Comparison of ENCODE assay signal across 26 mouse cellular contexts in genomic region chr19:37029771-37030170, GRCm38 (mm10).
A peak's percentile ranks its signal among the peaks of the same experiment; 100 is the strongest.
DNase-seq lines count a peak whose midpoint lies in the region; ATAC-seq and TF ChIP-seq lines count a peak whose summit lies in the region.
"Had no signal": no experiment of that assay in that cellular context is flagged by ENCODE, and none has a peak within 500 bp of the region (broad histone marks: within the 10 kb centered on the region; RNA-seq: fewer than 3 reads in every experiment).

No protein-coding gene starts in this region.

- no peak overlapping the region for H3K4me3 ChIP-seq in heart, embryonic 16.5 days (ENCODE audit: low read length)
- H3K4me3 ChIP-seq in midbrain, postnatal 0 days (ENCODE audit: low read depth, low read length) = no peak overlapping the region
- no peak overlapping the region for H3K4me3 ChIP-seq in midbrain, embryonic 11.5 days (ENCODE audit: low read depth, low read length)
- no peak overlapping the region for H3K4me3 ChIP-seq in forebrain, embryonic 16.5 days (replicated peaks; ENCODE audit: low read length)
- no peak overlapping the region for H3K4me3 ChIP-seq in embryonic facial prominence, embryonic 10.5 days
- H3K4me3 ChIP-seq: forebrain, embryonic 10.5 days; forebrain, embryonic 13.5 days; gastrocnemius, adult 2 months; heart, embryonic 12.5 days; hindbrain, embryonic 10.5 days; hindbrain, embryonic 13.5 days had no signal

- H3K36me3 ChIP-seq in heart, embryonic 16.5 days (ENCODE audit: control insufficient read depth, insufficient read depth) = no peaks in the 10 kb centered on the region
- H3K36me3 ChIP-seq in midbrain, postnatal 0 days (ENCODE audit: insufficient read depth, low read length) = peaks cover 4% of the 10 kb centered on the region
- H3K36me3 ChIP-seq in midbrain, embryonic 11.5 days (ENCODE audit: control insufficient read depth, insufficient read depth, low read length) = no peaks in the 10 kb centered on the region
- H3K36me3 ChIP-seq in forebrain, embryonic 16.5 days (ENCODE audit: control insufficient read depth, insufficient read depth) = no peaks in the 10 kb centered on the region
- no peaks in the 10 kb centered on the region for H3K36me3 ChIP-seq in embryonic facial prominence, embryonic 10.5 days (replicated peaks)
- H3K36me3 ChIP-seq: forebrain, embryonic 10.5 days; hindbrain, embryonic 10.5 days had no signal

- WGBS in heart, embryonic 16.5 days = 56% methylated on average over 6 of the region's 6 CpGs
- 65% methylated on average over 6 of the region's 6 CpGs for WGBS in midbrain, postnatal 0 days
- WGBS in midbrain, embryonic 11.5 days = 89% methylated on average over 6 of the region's 6 CpGs
- WGBS in forebrain, embryonic 16.5 days = 47% methylated on average over 6 of the region's 6 CpGs
- 87% methylated on average over 6 of the region's 6 CpGs for WGBS in embryonic facial prominence, embryonic 10.5 days

- ATAC-seq in heart, embryonic 16.5 days (replicated peaks; ENCODE audit: extremely low read depth, insufficient read depth, low FRiP score) = no peak
- no peak for ATAC-seq in midbrain, postnatal 0 days (ENCODE audit: low FRiP score)
- ATAC-seq in midbrain, embryonic 11.5 days (ENCODE audit: low FRiP score) = no peak
- no peak for ATAC-seq in forebrain, embryonic 16.5 days
- ATAC-seq: CD4-positive, CD25-positive, alpha-beta regulatory T cell, adult 4 months; forebrain, embryonic 13.5 days; forebrain, postnatal 0 days; intestine, postnatal 0 days; Patski had no signal

- no peak overlapping the region for H3K4me2 ChIP-seq in heart, embryonic 16.5 days (ENCODE audit: low read depth, low read length)
- no peak overlapping the region for H3K4me2 ChIP-seq in midbrain, postnatal 0 days (ENCODE audit: low read depth, low read length, poor library complexity, severe bottlenecking)
- no peak overlapping the region for H3K4me2 ChIP-seq in midbrain, embryonic 11.5 days
- H3K4me2 ChIP-seq in forebrain, embryonic 16.5 days (ENCODE audit: low read length) = no peak overlapping the region
- H3K4me2 ChIP-seq: forebrain, embryonic 13.5 days; heart, embryonic 12.5 days; hindbrain, embryonic 13.5 days had no signal

- H3K4me1 ChIP-seq in heart, embryonic 16.5 days (ENCODE audit: control insufficient read depth, insufficient read depth, low read length) = peaks cover 32% of the 10 kb centered on the region
- H3K4me1 ChIP-seq in midbrain, postnatal 0 days (ENCODE audit: insufficient read depth, low read length) = no peaks in the 10 kb centered on the region
- H3K4me1 ChIP-seq in midbrain, embryonic 11.5 days (ENCODE audit: control insufficient read depth, insufficient read depth, low read length) = no peaks in the 10 kb centered on the region
- H3K4me1 ChIP-seq in forebrain, embryonic 16.5 days (replicated peaks; ENCODE audit: control insufficient read depth, insufficient read depth, low read length) = 0 out of 2 replicates have a peak, but pooled peaks cover 2% of the 10 kb centered on the region
- peaks cover 9% of the 10 kb centered on the region; the same call in 1 of the 2 replicates for H3K4me1 ChIP-seq in embryonic facial prominence, embryonic 10.5 days
- H3K4me1 ChIP-seq: forebrain, embryonic 13.5 days; hindbrain, embryonic 13.5 days had no signal

- H3K27ac ChIP-seq in heart, embryonic 16.5 days (ENCODE audit: low read length) = 0 out of 2 replicates have a peak overlapping the region, but pooled peaks have one; percentile 6
- no peak overlapping the region for H3K27ac ChIP-seq in midbrain, postnatal 0 days (ENCODE audit: low read depth, low read length)
- H3K27ac ChIP-seq in midbrain, embryonic 11.5 days (ENCODE audit: low read depth, low read length) = no peak overlapping the region
- no peak overlapping the region for H3K27ac ChIP-seq in forebrain, embryonic 16.5 days (ENCODE audit: low read length)
- no peak overlapping the region for H3K27ac ChIP-seq in embryonic facial prominence, embryonic 10.5 days (replicated peaks)
- H3K27ac ChIP-seq: forebrain, embryonic 10.5 days; forebrain, embryonic 13.5 days; gastrocnemius, adult 2 months; hindbrain, embryonic 10.5 days; hindbrain, embryonic 13.5 days had no signal

- no peak overlapping the region for H3K9ac ChIP-seq in heart, embryonic 16.5 days (ENCODE audit: low read length)
- no peak overlapping the region for H3K9ac ChIP-seq in midbrain, postnatal 0 days (replicated peaks; ENCODE audit: low read length, poor library complexity, severe bottlenecking)
- H3K9ac ChIP-seq in midbrain, embryonic 11.5 days (ENCODE audit: low read length) = no peak overlapping the region
- H3K9ac ChIP-seq in forebrain, embryonic 16.5 days (replicated peaks; ENCODE audit: low read depth, low read length) = no peak overlapping the region
- H3K9ac ChIP-seq: forebrain, embryonic 13.5 days; forebrain, postnatal 0 days; heart, embryonic 12.5 days; hindbrain, embryonic 13.5 days had no signal

- TF ChIP-seq CTCF in midbrain, postnatal 0 days (IDR thresholded peaks at IDR 0.05) = no peak
- TF ChIP-seq CTCF in brain, embryonic 14.5 days (IDR thresholded peaks at IDR 0.05; ENCODE audit: borderline replicate concordance, extremely low read depth, insufficient read depth, insufficient read length) = no peak

- no peaks in the 10 kb centered on the region for H3K27me3 ChIP-seq in heart, embryonic 16.5 days (ENCODE audit: control insufficient read depth, insufficient read depth, low read length)
- no peaks in the 10 kb centered on the region for H3K27me3 ChIP-seq in midbrain, postnatal 0 days (ENCODE audit: insufficient read depth, low read length)
- H3K27me3 ChIP-seq in midbrain, embryonic 11.5 days (ENCODE audit: control insufficient read depth, insufficient read depth, low read length) = no peaks in the 10 kb centered on the region
- H3K27me3 ChIP-seq in forebrain, embryonic 16.5 days (replicated peaks; ENCODE audit: control insufficient read depth, insufficient read depth, low read length) = no peaks in the 10 kb centered on the region
- no peaks in the 10 kb centered on the region for H3K27me3 ChIP-seq in embryonic facial prominence, embryonic 10.5 days (replicated peaks; ENCODE audit: low read depth, poor library complexity, severe bottlenecking)
- H3K27me3 ChIP-seq: forebrain, embryonic 13.5 days; heart, embryonic 12.5 days; hindbrain, embryonic 13.5 days; Patski had no signal

- no peaks in the 10 kb centered on the region; the same call in 1 of the 2 replicates for H3K9me3 ChIP-seq in heart, embryonic 16.5 days (replicated peaks; ENCODE audit: control insufficient read depth, low read length)
- no peaks in the 10 kb centered on the region for H3K9me3 ChIP-seq in midbrain, postnatal 0 days (ENCODE audit: low read length)
- H3K9me3 ChIP-seq in midbrain, embryonic 11.5 days (ENCODE audit: control insufficient read depth, low read length) = no peaks in the 10 kb centered on the region
- no peaks in the 10 kb centered on the region for H3K9me3 ChIP-seq in forebrain, embryonic 16.5 days (ENCODE audit: control insufficient read depth, low read length)
- H3K9me3 ChIP-seq in embryonic facial prominence, embryonic 10.5 days = no peaks in the 10 kb centered on the region
- H3K9me3 ChIP-seq: forebrain, embryonic 10.5 days; forebrain, embryonic 13.5 days; heart, embryonic 12.5 days; hindbrain, embryonic 10.5 days; hindbrain, embryonic 13.5 days had no signal

- no peak for DNase-seq in heart, postnatal 4 days
- DNase-seq in midbrain, postnatal 0 days (ENCODE audit: low spot score) = peak; percentile 22
- DNase-seq in midbrain, embryonic 11.5 days (ENCODE audit: low spot score, missing footprints) = no peak
- DNase-seq in Muller cell, postnatal 12 days (ENCODE audit: inconsistent ontology term) = peak; percentile 67
- DNase-seq in brain, embryonic 14.5 days (ENCODE audit: low read depth) = peak; percentile 22
- no peak for DNase-seq in embryonic facial prominence, embryonic 10.5 days (ENCODE audit: low spot score)
- DNase-seq: adrenal gland, postnatal 10 days; adrenal gland, postnatal 36 days; cerebellum, adult 11-12 months; cerebellum, adult 8-10 months; cerebellum, postnatal 36 days; embryo, embryonic 11 days; forebrain, postnatal 0 days; gastrocnemius, adult 2 months; gastrocnemius, postnatal 14 days; heart, adult 11 months had no signal

- no peak for TF ChIP-seq POLR2A in brain, embryonic 14.5 days (IDR thresholded peaks at IDR 0.05; ENCODE audit: borderline replicate concordance, extremely low read depth, insufficient read depth, insufficient read length, poor library complexity, severe bottlenecking)

Comparison
In these comparisons a context has a peak if more than half of its experiments do, and no peak if none do; other contexts are left out.
1. DNase-seq: peak in midbrain, postnatal 0 days (single experiment), Muller cell, postnatal 12 days (single experiment) and brain, embryonic 14.5 days (single experiment); none in heart, postnatal 4 days (single experiment), midbrain, embryonic 11.5 days (single experiment) and embryonic facial prominence, embryonic 10.5 days (single experiment).